In the genomic region with DNA sequence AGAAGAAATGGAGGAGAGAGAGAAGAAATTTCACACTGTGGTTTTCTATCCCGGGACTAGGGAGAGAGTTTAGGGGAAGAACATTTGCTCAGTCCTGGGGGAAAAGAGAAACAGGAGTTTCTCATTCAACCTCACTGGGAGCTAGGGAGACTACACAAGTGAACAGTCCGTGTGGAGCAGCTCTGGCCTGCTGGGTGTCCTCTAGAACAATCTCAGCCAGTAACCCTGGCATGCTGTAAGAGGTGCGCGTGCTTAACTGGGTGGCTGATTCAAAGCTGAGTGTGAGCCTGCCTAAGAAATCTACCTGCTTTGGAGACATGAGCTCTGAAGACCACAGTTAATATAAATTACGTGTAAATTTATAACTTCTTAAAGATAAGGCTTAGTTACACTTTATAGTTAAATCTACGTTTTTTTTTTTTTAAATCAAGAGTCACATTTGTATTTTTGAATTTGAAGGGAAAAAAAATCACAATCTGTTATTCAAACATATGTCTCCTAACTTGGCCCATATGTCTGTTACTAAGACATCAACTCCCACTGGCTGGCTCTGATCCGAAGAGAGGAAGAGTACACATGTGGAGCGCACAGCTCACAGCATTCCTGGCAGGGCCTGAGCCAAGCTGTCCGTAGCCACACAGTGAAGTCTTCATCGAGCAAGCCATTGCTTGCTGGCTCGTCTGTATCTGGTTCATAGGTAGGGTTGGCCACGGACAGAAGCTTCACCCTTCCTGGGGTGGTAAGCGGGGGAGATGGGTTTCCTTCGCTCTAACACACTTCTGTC, we compare ENCODE assay signal across 14 mouse cellular contexts. TPM values are rescaled to one million over a fixed set of nuclear protein-coding genes. Genes with fewer than 3 reads are reported as not detected.
DNase-seq lines count a peak whose midpoint lies in the region; ATAC-seq and TF ChIP-seq lines count a peak whose summit lies in the region.
"Had no signal": no experiment of that assay in that cellular context is flagged by ENCODE, and none has a peak within 500 bp of the region (broad histone marks: within the 10 kb centered on the region; RNA-seq: fewer than 3 reads in every experiment).

No protein-coding gene starts in this region.

- no peak for DNase-seq in heart, postnatal 0 days (ENCODE audit: low spot score)
- DNase-seq in layer of hippocampus, adult 18-20 months (ENCODE audit: low spot score in 2 of 2) = peak; percentile 63 to 80
- peak; percentile 64 to 91 for DNase-seq in left cerebral cortex, postnatal 25 days (ENCODE audit: low spot score in 2 of 2)
- no peak for DNase-seq in urinary bladder, postnatal 14 days (ENCODE audit: low spot score)
- no peak for DNase-seq in adrenal gland, adult (ENCODE audit: inconsistent age in 2 of 2, low spot score in 1 of 2)
- DNase-seq: cerebellum, adult 11-12 months; lung, postnatal 36 days; retina, postnatal 1 day; thymus, postnatal 25 days had no signal

- TF ChIP-seq CTCF in heart, postnatal 0 days (IDR thresholded peaks at IDR 0.05; ENCODE audit: low read depth) = no peak

- peak overlapping the region; percentile 59 for H3K27ac ChIP-seq in heart, postnatal 0 days (ENCODE audit: low read depth)
- H3K27ac ChIP-seq in heart, embryonic 11.5 days (ENCODE audit: low read depth, low read length) = no peak overlapping the region
- peak overlapping the region; percentile 60 for H3K27ac ChIP-seq in embryonic facial prominence, embryonic 15.5 days (replicated peaks)
- H3K27ac ChIP-seq: hindbrain, embryonic 10.5 days had no signal

- ATAC-seq in heart, postnatal 0 days (ENCODE audit: insufficient read depth, low read depth) = no peak
- no peak for ATAC-seq in heart, embryonic 11.5 days (replicated peaks; ENCODE audit: insufficient number of reproducible peaks, low FRiP score, low TSS enrichment)
- ATAC-seq in embryonic facial prominence, embryonic 15.5 days (ENCODE audit: insufficient number of reproducible peaks, low FRiP score, low TSS enrichment, low read depth) = no peak
- ATAC-seq in erythroblast, adult 5-6 weeks (replicated peaks; ENCODE audit: low FRiP score, poor library complexity, severe bottlenecking) = no peak

- TF ChIP-seq EP300 in heart, postnatal 0 days (IDR thresholded peaks at IDR 0.05; ENCODE audit: low read depth) = no peak

- WGBS in heart, postnatal 0 days = 78% methylated on average over 14 of the region's 14 CpGs
- 83% methylated on average over 14 of the region's 14 CpGs for WGBS in heart, embryonic 11.5 days (ENCODE audit: insufficient replicate concordance)
- WGBS in embryonic facial prominence, embryonic 15.5 days = 56% methylated on average over 14 of the region's 14 CpGs

- H3K36me3 ChIP-seq in heart, postnatal 0 days (replicated peaks; ENCODE audit: control insufficient read depth, insufficient read depth, low read length) = no peaks in the 10 kb centered on the region
- H3K36me3 ChIP-seq in heart, embryonic 11.5 days (ENCODE audit: control insufficient read depth, insufficient read depth, low read length) = no peaks in the 10 kb centered on the region
- H3K36me3 ChIP-seq in embryonic facial prominence, embryonic 15.5 days = no peaks in the 10 kb centered on the region
- H3K36me3 ChIP-seq: hindbrain, embryonic 10.5 days had no signal

- intact Hi-C loops in left cerebral cortex, postnatal 25 days (cut with DNase I) = loop anchor here (1.0 kb wide), 2 partner anchors 91 to 121 kb away; no protein-coding TSS in a partner anchor

- H3K4me3 ChIP-seq in heart, postnatal 0 days (ENCODE audit: low read depth, low read length) = no peak overlapping the region
- H3K4me3 ChIP-seq in heart, embryonic 11.5 days (ENCODE audit: low read depth, low read length) = no peak overlapping the region
- no peak overlapping the region for H3K4me3 ChIP-seq in embryonic facial prominence, embryonic 15.5 days (replicated peaks)
- H3K4me3 ChIP-seq: hindbrain, embryonic 10.5 days had no signal

- no peak overlapping the region for H3K9ac ChIP-seq in heart, postnatal 0 days (replicated peaks; ENCODE audit: low read depth, low read length)
- H3K9ac ChIP-seq in heart, embryonic 11.5 days (ENCODE audit: low read depth, low read length) = no peak overlapping the region
- no peak overlapping the region for H3K9ac ChIP-seq in embryonic facial prominence, embryonic 15.5 days

- peaks cover 10% of the 10 kb centered on the region for H3K4me1 ChIP-seq in heart, postnatal 0 days (ENCODE audit: control insufficient read depth, insufficient read depth)
- 0 out of 2 replicates have a peak, but pooled peaks cover 3% of the 10 kb centered on the region for H3K4me1 ChIP-seq in heart, embryonic 11.5 days (ENCODE audit: control insufficient read depth, insufficient read depth, low read length)
- H3K4me1 ChIP-seq in embryonic facial prominence, embryonic 15.5 days = peaks cover 17% of the 10 kb centered on the region
- H3K4me1 ChIP-seq: hindbrain, embryonic 10.5 days had no signal

- H3K27me3 ChIP-seq in heart, postnatal 0 days (ENCODE audit: control insufficient read depth, insufficient read depth, low read length) = no peaks in the 10 kb centered on the region
- H3K27me3 ChIP-seq in heart, embryonic 11.5 days (ENCODE audit: control insufficient read depth, insufficient read depth, low read length) = no peaks in the 10 kb centered on the region
- no peaks in the 10 kb centered on the region for H3K27me3 ChIP-seq in embryonic facial prominence, embryonic 15.5 days
- H3K27me3 ChIP-seq: CH12.LX had no signal

- no peaks in the 10 kb centered on the region for H3K9me3 ChIP-seq in heart, postnatal 0 days (replicated peaks; ENCODE audit: control insufficient read depth, low read length)
- no peaks in the 10 kb centered on the region for H3K9me3 ChIP-seq in heart, embryonic 11.5 days (replicated peaks; ENCODE audit: control insufficient read depth, low read length)
- no peaks in the 10 kb centered on the region for H3K9me3 ChIP-seq in embryonic facial prominence, embryonic 15.5 days (replicated peaks)
- H3K9me3 ChIP-seq: hindbrain, embryonic 10.5 days had no signal

- H3K4me2 ChIP-seq in heart, postnatal 0 days (ENCODE audit: low read depth, low read length) = no peak overlapping the region
- no peak overlapping the region for H3K4me2 ChIP-seq in heart, embryonic 11.5 days
- no peak overlapping the region for H3K4me2 ChIP-seq in embryonic facial prominence, embryonic 15.5 days (replicated peaks)

RNA-seq across cellular contexts. Expression of a gene that starts 24.4 kb away (rescaled TPM):
- not detected in 2 replicates for total RNA-seq in heart, postnatal 0 days (2014; rRNA removed; ENCODE audit: low replicate concordance)
- polyA plus RNA-seq in heart, postnatal 0 days (2015; fragmentation: Nextera tagmentation; extraction: Ambion mirVana) = 0.04 TPM in 1 of 2 replicates, not detected in the other
- 0.10 TPM in 1 of 2 replicates, not detected in the other for polyA plus RNA-seq in heart, embryonic 11.5 days (2014; fragmentation: Nextera tagmentation; extraction: Ambion mirVana)
- polyA plus RNA-seq in embryonic facial prominence, embryonic 15.5 days (2015; fragmentation: Nextera tagmentation; extraction: Ambion mirVana) = 0.05 TPM in 1 of 2 replicates, not detected in the other
- under 1 TPM; 0.42 to 0.43 TPM for total RNA-seq in layer of hippocampus, adult 18-20 months (2021)
- under 1 TPM; 0.18 to 0.53 TPM for total RNA-seq in left cerebral cortex, postnatal 25 days (2021)
- total RNA-seq in erythroblast, adult 5-6 weeks (2015; ENCODE audit: low replicate concordance) = not detected in 2 replicates
- not detected in 2 replicates for total RNA-seq in erythroblast, adult 5-6 weeks (2017; ENCODE audit: low replicate concordance)

RNA-seq across cellular contexts. Expression of a gene that starts 36.9 kb away (rescaled TPM):
- total RNA-seq in heart, postnatal 0 days (2014; rRNA removed; ENCODE audit: low replicate concordance) = 19.3 and 40.9 TPM in 2 replicates
- 13.4 and 13.6 TPM in 2 replicates for polyA plus RNA-seq in heart, postnatal 0 days (2015; fragmentation: Nextera tagmentation; extraction: Ambion mirVana)
- polyA plus RNA-seq in heart, embryonic 11.5 days (2014; fragmentation: Nextera tagmentation; extraction: Ambion mirVana) = 20.5 and 25.0 TPM in 2 replicates
- polyA plus RNA-seq in embryonic facial prominence, embryonic 15.5 days (2015; fragmentation: Nextera tagmentation; extraction: Ambion mirVana) = 27.7 and 33.9 TPM in 2 replicates
- total RNA-seq in layer of hippocampus, adult 18-20 months (2021) = 10 to 100 TPM; 40.2 to 40.3 TPM
- total RNA-seq in left cerebral cortex, postnatal 25 days (2021) = 10 to 100 TPM; 40.6 to 48.6 TPM
- 6.5 and 13.8 TPM in 2 replicates for total RNA-seq in erythroblast, adult 5-6 weeks (2015; ENCODE audit: low replicate concordance)
- 13.4 and 14.4 TPM in 2 replicates for total RNA-seq in erythroblast, adult 5-6 weeks (2017; ENCODE audit: low replicate concordance)

Comparison
In these comparisons a context has a peak if more than half of its experiments do, and no peak if none do; other contexts are left out.
1. DNase-seq: peak in layer of hippocampus, adult 18-20 months (2 of 2) and left cerebral cortex, postnatal 25 days (2 of 2); none in heart, postnatal 0 days (single experiment), urinary bladder, postnatal 14 days (single experiment) and adrenal gland, adult (0 of 2).